Mouse (Mus musculus) embryonic facial prominence, embryonic 15.5 days (tissue): ENCODE measurements around the gene Pde4b. TPM values are rescaled to one million over a fixed set of nuclear protein-coding genes. Genes with fewer than 3 reads are reported as not detected.

Source experiments
- ATAC-seq: fragments of 200-750 bp; cut with Nextera tagmentation; 2 replicates; pipeline ENCODE4 v1.8.0; 2017; ENCODE audit warnings: low read depth, moderate TSS enrichment; ENCODE audit not compliant: insufficient number of reproducible peaks, low FRiP score, low TSS enrichment
- H3K27ac ChIP-seq: fragments of 300-500 bp; sonication (generic); replicated peaks from 2 replicates; pipeline ENCODE4 v1.5.1; 2015; ENCODE audit warnings: mild to moderate bottlenecking, inconsistent platforms
- H3K27me3 ChIP-seq: fragments of 300-500 bp; sonication (generic); 2 replicates; pipeline ENCODE4 v1.6.1; 2015; ENCODE audit warnings: inconsistent platforms
- H3K36me3 ChIP-seq: fragments of 300-500 bp; sonication (generic); 2 replicates; pipeline ENCODE4 v1.6.1; 2015; ENCODE audit warnings: mild to moderate bottlenecking, inconsistent platforms
- H3K4me1 ChIP-seq: fragments of 300-500 bp; sonication (generic); 2 replicates; pipeline ENCODE4 v1.6.1; 2015; ENCODE audit warnings: inconsistent platforms
- H3K4me2 ChIP-seq: fragments of 300-500 bp; sonication (generic); replicated peaks from 2 replicates; pipeline ENCODE4 v1.6.1; 2015; ENCODE audit warnings: mild to moderate bottlenecking, inconsistent platforms
- H3K4me3 ChIP-seq: fragments of 300-500 bp; sonication (generic); replicated peaks from 2 replicates; pipeline ENCODE4 v1.5.1; 2015; ENCODE audit warnings: mild to moderate bottlenecking, inconsistent platforms
- H3K9ac ChIP-seq: fragments of 300-500 bp; sonication (generic); 2 replicates; pipeline ENCODE4 v1.6.1; 2015; ENCODE audit warnings: inconsistent platforms
- H3K9me3 ChIP-seq: fragments of 300-500 bp; sonication (generic); replicated peaks from 2 replicates; pipeline ENCODE4 v1.6.1; 2016; ENCODE audit warnings: inconsistent platforms
- WGBS: fragments of 180-500 bp; shearing (Covaris S2); methylation state at CpG from one replicate; pipeline ENCODE4 v1.1.7; 2015; 5-methylcytosine and 5-hydroxymethylcytosine counted together
- polyA plus RNA-seq: library from polyadenylated mRNA; unstranded; fragments of >200 nt; fragmentation: Nextera tagmentation; extraction: Ambion mirVana; gene quantifications from 2 replicates; pipeline ENCODE4 v1.2.1, GENCODE M21; 2015

Gene Pde4b
- polyA plus RNA-seq, 1 experiment from 2014 or later = 17.1 TPM

DNA sequence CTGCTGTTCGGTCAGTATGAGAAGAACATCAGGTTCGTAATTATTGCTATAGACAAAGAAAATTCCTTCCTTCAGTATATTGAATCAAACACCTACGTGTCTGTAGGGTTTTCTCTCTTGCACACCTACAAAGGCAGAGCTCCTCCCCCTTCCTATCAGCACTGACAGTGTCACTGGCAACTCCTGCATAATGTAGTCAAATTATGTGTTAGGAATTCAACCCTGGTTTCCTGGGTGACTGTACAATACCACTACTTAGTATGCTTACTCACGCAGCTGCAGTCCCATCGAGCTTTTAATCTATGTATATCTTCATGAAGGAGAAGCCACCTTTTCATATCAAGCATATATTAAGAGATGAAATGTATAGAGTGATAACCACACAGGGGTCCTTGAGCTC, 99.5 kb downstream of the Pde4b start:
- Histone ChIP-seq H3K9me3 (no peaks in the 10 kb centered on the region), H3K9ac (no peak overlapping the region), H3K4me3 (no peak overlapping the region), H3K4me1 (no peaks in the 10 kb centered on the region), H3K27me3 (no peaks in the 10 kb centered on the region), H3K27ac (no peak overlapping the region), H3K4me2 (no peak overlapping the region), H3K36me3 (no peaks in the 10 kb centered on the region)
- 84% methylated on average over 5 of the region's 5 CpGs for WGBS
- ATAC-seq = no peak

DNA sequence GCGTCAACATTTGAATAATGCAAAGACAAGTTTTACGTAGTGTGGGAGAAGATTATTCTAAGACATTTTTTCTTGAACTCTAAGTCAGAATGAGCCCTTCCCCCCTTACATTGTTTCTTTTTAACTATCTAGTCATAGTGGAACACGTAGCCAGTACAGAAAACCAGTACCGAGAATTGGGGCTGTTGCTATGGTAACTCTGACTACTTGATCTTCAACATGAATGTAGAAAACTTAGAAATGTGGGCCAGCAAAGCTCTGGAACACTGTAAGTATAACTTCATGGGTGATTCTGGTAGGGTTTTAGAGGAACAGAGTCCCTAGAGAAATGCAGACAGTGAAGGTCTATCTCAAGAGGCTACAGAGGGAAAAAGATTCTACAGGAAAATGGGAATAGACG, 110.4 kb downstream of the Pde4b start:
- H3K4me1 ChIP-seq = no peaks in the 10 kb centered on the region
- WGBS = 79% methylated on average over 5 of the region's 5 CpGs
- no peak overlapping the region for H3K9ac ChIP-seq
- H3K4me2 ChIP-seq = no peak overlapping the region
- no peaks in the 10 kb centered on the region for H3K27me3 ChIP-seq
- no peak for ATAC-seq
- H3K27ac ChIP-seq = no peak overlapping the region
- H3K4me3 ChIP-seq = no peak overlapping the region
- H3K9me3 ChIP-seq = no peaks in the 10 kb centered on the region
- H3K36me3 ChIP-seq = no peaks in the 10 kb centered on the region

- 79% methylated on average over 2 of the region's 2 CpGs for WGBS
- Histone ChIP-seq H3K27ac (no peak overlapping the region), H3K9me3 (no peaks in the 10 kb centered on the region), H3K4me1 (no peaks in the 10 kb centered on the region), H3K9ac (no peak overlapping the region), H3K27me3 (no peaks in the 10 kb centered on the region), H3K36me3 (no peaks in the 10 kb centered on the region), H3K4me3 (no peak overlapping the region), H3K4me2 (no peak overlapping the region)
- no peak for ATAC-seq
These were observed 122.4 kb downstream of the Pde4b start for GRCm38 (mm10) chr4:102209773-102210172.

- no peaks in the 10 kb centered on the region for H3K4me1 ChIP-seq
- no peaks in the 10 kb centered on the region for H3K36me3 ChIP-seq
- no peak overlapping the region for H3K9ac ChIP-seq
- no peaks in the 10 kb centered on the region for H3K9me3 ChIP-seq
- H3K27ac ChIP-seq = no peak overlapping the region
- H3K4me3 ChIP-seq = no peak overlapping the region
- H3K4me2 ChIP-seq = no peak overlapping the region
- ATAC-seq = no peak
- no peaks in the 10 kb centered on the region for H3K27me3 ChIP-seq
These were observed 139.4 kb downstream of the Pde4b start for GRCm38 (mm10) chr4:102226700-102227099.

GRCm38 (mm10) chr4:102228953-102229586, 141.7 kb downstream of the Pde4b start:
- H3K4me3 ChIP-seq = no peak overlapping the region
- 48% methylated on average over 7 of the region's 7 CpGs for WGBS
- no peak for ATAC-seq
- no peak overlapping the region for H3K4me2 ChIP-seq
- H3K9me3 ChIP-seq = no peaks in the 10 kb centered on the region
- H3K27ac ChIP-seq = no peak overlapping the region
- no peaks in the 10 kb centered on the region for H3K27me3 ChIP-seq
- H3K9ac ChIP-seq = no peak overlapping the region
- H3K36me3 ChIP-seq = no peaks in the 10 kb centered on the region
- H3K4me1 ChIP-seq = no peaks in the 10 kb centered on the region

DNA sequence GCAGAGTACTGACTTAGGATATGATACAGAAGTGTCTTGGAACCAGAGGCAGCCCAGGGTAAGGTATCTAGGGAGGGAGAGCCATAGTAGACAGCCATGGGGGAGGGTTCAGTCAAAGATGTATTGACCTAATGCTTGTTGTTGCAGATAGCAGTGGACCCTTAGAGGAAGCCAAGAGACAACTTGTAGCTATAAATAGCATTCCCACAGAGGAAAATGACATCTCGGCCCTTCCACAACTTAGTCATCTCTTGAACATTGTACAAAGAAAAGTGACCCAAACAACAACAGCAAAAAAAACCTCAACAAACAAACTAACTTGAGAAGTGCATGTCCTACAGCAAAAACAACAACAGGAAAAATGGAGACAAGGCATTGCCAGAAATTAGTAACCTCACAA, 143.6 kb downstream of the Pde4b start:
- Histone ChIP-seq H3K27me3 (no peaks in the 10 kb centered on the region), H3K27ac (no peak overlapping the region), H3K4me1 (no peaks in the 10 kb centered on the region), H3K4me3 (no peak overlapping the region), H3K9ac (no peak overlapping the region), H3K9me3 (no peaks in the 10 kb centered on the region), H3K4me2 (no peak overlapping the region), H3K36me3 (no peaks in the 10 kb centered on the region)
- WGBS = 65% methylated on average over 1 of the region's 1 CpGs
- no peak for ATAC-seq

DNA sequence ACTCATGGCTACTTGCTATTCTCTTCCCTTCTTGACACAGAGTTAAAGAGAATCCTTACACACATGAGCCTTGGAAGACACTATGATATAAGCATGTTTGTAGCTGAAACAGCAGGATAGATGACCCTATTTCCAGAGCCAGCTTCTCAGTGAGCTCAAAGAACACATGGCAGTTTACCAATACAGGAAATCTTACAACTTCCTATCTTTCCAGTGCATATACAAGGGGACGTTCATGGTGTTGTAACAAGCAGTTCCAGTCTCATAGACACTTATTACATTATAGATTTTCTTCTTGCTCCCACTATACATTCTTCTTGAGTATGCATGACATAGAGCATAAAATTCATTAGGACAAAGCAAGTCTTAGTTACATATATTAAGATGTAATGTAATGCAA, 146.3 kb downstream of the Pde4b start:
- ATAC-seq = no peak
- H3K36me3 ChIP-seq = no peaks in the 10 kb centered on the region
- H3K4me3 ChIP-seq = no peak overlapping the region
- WGBS = 85% methylated on average over 1 of the region's 1 CpGs
- H3K4me2 ChIP-seq = no peak overlapping the region
- H3K4me1 ChIP-seq = no peaks in the 10 kb centered on the region
- H3K27ac ChIP-seq = no peak overlapping the region
- no peak overlapping the region for H3K9ac ChIP-seq
- H3K9me3 ChIP-seq = no peaks in the 10 kb centered on the region
- no peaks in the 10 kb centered on the region for H3K27me3 ChIP-seq

DNA sequence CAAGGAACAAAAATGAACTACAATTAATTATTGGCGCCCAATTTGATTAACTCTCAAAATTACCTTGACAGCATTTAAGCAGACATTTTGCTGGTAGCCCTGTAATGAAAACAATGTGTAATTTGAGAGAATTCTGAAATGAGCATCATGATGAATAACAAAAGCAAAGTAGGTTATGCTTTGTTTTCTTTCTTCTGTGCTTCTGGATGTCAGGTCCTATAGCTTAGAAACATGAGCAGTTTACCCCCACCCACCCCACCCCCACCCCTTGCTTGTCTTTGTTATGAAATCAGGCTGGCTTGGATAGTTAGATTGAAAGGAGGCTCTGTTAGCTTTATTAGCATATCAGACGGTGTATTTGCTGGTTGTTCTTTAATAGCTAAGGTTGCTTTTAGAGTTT, 147.8 kb downstream of the Pde4b start:
- H3K4me3 ChIP-seq = no peak overlapping the region
- H3K36me3 ChIP-seq = no peaks in the 10 kb centered on the region
- WGBS = 47% methylated on average over 2 of the region's 2 CpGs
- H3K4me2 ChIP-seq = no peak overlapping the region
- H3K9me3 ChIP-seq = no peaks in the 10 kb centered on the region
- no peak for ATAC-seq
- no peaks in the 10 kb centered on the region for H3K4me1 ChIP-seq
- no peaks in the 10 kb centered on the region for H3K27me3 ChIP-seq
- H3K9ac ChIP-seq = no peak overlapping the region
- no peak overlapping the region for H3K27ac ChIP-seq

- H3K4me2 ChIP-seq = no peak overlapping the region
- ATAC-seq = no peak
- H3K9me3 ChIP-seq = no peaks in the 10 kb centered on the region
- no peaks in the 10 kb centered on the region for H3K36me3 ChIP-seq
- WGBS = 77% methylated on average over 2 of the region's 2 CpGs
- H3K27ac ChIP-seq = no peak overlapping the region
- no peaks in the 10 kb centered on the region for H3K27me3 ChIP-seq
- no peak overlapping the region for H3K4me3 ChIP-seq
- H3K9ac ChIP-seq = no peak overlapping the region
- no peaks in the 10 kb centered on the region for H3K4me1 ChIP-seq
These were observed 151.8 kb downstream of the Pde4b start for GRCm38 (mm10) chr4:102239102-102239501.

GRCm38 (mm10) chr4:102239657-102240390, 152.5 kb downstream of the Pde4b start:
- no peak for ATAC-seq

GRCm38 (mm10) chr4:102240754-102241427, 153.5 kb downstream of the Pde4b start:
- WGBS = 64% methylated on average over 8 of the region's 8 CpGs
- no peaks in the 10 kb centered on the region for H3K27me3 ChIP-seq
- no peaks in the 10 kb centered on the region for H3K36me3 ChIP-seq
- H3K9me3 ChIP-seq = no peaks in the 10 kb centered on the region
- H3K27ac ChIP-seq = no peak overlapping the region
- ATAC-seq = no peak
- H3K9ac ChIP-seq = no peak overlapping the region
- H3K4me3 ChIP-seq = no peak overlapping the region
- no peaks in the 10 kb centered on the region for H3K4me1 ChIP-seq
- no peak overlapping the region for H3K4me2 ChIP-seq

More at GRCm38 (mm10) chr4:102239657-102240390, 152.5 kb downstream of the Pde4b start:
- Histone ChIP-seq H3K9ac (no peak overlapping the region), H3K27ac (no peak overlapping the region), H3K4me2 (no peak overlapping the region), H3K36me3 (no peaks in the 10 kb centered on the region), H3K4me3 (no peak overlapping the region), H3K4me1 (no peaks in the 10 kb centered on the region), H3K27me3 (no peaks in the 10 kb centered on the region), H3K9me3 (no peaks in the 10 kb centered on the region)
- WGBS = 66% methylated on average over 12 of the region's 12 CpGs
